Mouse (Mus musculus) hindbrain, embryonic 16.5 days (tissue): ENCODE data around the gene Ccdc155. TPM values are rescaled to one million over a fixed set of nuclear protein-coding genes. Genes with fewer than 3 reads are reported as not detected.
"Not testable (repeated sequence)": the region's sequence is repeated elsewhere in the genome, so short reads cannot be mapped to it uniquely, and the experiment has no call there.

Experiments used
- ATAC-seq: fragments of 200-750 bp; cut with Nextera tagmentation; 2 replicates; pipeline ENCODE4 v1.8.0; 2017; ENCODE audit warnings: moderate TSS enrichment, moderate library complexity
- H3K27ac ChIP-seq: fragments of 300-500 bp; sonication (generic); 2 replicates; pipeline ENCODE4 v1.5.1; 2014; ENCODE audit warnings: low read depth, mild to moderate bottlenecking, control low read depth, low read length, moderate library complexity
- H3K27me3 ChIP-seq: fragments of 300-500 bp; sonication (generic); replicated peaks from 2 replicates; pipeline ENCODE4 v1.6.1; 2014; ENCODE audit warnings: low read length; ENCODE audit not compliant: control insufficient read depth, insufficient read depth
- H3K36me3 ChIP-seq: fragments of 300-500 bp; sonication (generic); 2 replicates; pipeline ENCODE4 v1.6.1; 2014; ENCODE audit warnings: mild to moderate bottlenecking, low read length, moderate library complexity, mixed read lengths; ENCODE audit not compliant: control insufficient read depth, insufficient read depth
- H3K4me1 ChIP-seq: fragments of 300-500 bp; sonication (generic); 2 replicates; pipeline ENCODE4 v1.6.1; 2014; ENCODE audit warnings: low read depth, low read length; ENCODE audit not compliant: control insufficient read depth, insufficient read depth
- H3K4me2 ChIP-seq: fragments of 300-500 bp; sonication (generic); 2 replicates; pipeline ENCODE4 v1.6.1; 2014; ENCODE audit warnings: mild to moderate bottlenecking, low read length, control low read depth, moderate library complexity
- H3K4me3 ChIP-seq: fragments of 300-500 bp; sonication (generic); 2 replicates; pipeline ENCODE4 v1.5.1; 2014; ENCODE audit warnings: mild to moderate bottlenecking, low read length, control low read depth, moderate library complexity
- H3K9ac ChIP-seq: fragments of 300-500 bp; sonication (generic); 2 replicates; pipeline ENCODE4 v1.6.1; 2014; ENCODE audit warnings: low read depth, mild to moderate bottlenecking, control low read depth, low read length, moderate library complexity
- H3K9me3 ChIP-seq: fragments of 300-500 bp; sonication (generic); 2 replicates; pipeline ENCODE4 v1.6.1; 2014; ENCODE audit warnings: mild to moderate bottlenecking, low read length, moderate library complexity; ENCODE audit not compliant: control insufficient read depth
- WGBS: fragments of 180-500 bp; shearing (Covaris S2); extraction: QIAGEN DNeasy Blood & Tissue Kit; methylation state at CpG from one replicate; pipeline ENCODE4 v1.1.7; 2014; 5-methylcytosine and 5-hydroxymethylcytosine counted together
- polyA plus RNA-seq: library from polyadenylated mRNA; unstranded; fragments of >200 nt; fragmentation: Nextera tagmentation; extraction: Ambion mirVana; gene quantifications from 2 replicates; pipeline ENCODE4 v1.2.1, GENCODE M21; 2015

Gene Ccdc155
- polyA plus RNA-seq, 1 experiment from 2014 or later, result 0.54 TPM

DNA sequence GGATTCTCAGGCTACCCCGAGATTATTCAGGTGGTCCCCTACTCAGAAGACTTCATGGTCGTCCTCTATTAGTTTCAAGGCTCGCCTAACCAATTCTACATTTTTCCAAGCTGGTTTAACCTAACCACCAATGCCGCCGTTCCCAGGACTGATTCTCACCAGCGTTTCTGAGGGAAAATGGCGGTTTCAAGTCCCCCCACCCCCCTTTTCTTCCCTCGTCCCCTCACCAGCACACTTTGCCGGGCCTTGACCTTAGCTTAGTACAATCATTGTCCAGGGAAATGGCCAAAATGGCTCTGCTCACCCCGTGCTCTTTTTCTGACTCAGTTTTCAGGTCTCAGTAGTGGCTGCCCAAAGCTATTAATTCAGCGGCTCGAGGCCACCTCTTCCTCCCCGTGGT lies 29.3 kb downstream of the Ccdc155 start:
- no peaks in the 10 kb centered on the region for H3K36me3 ChIP-seq
- WGBS, result 5% methylated on average over 13 of the region's 13 CpGs
- H3K9me3 ChIP-seq, result no peaks in the 10 kb centered on the region
- no peak overlapping the region for H3K9ac ChIP-seq
- no peak overlapping the region for H3K4me2 ChIP-seq
- H3K4me1 ChIP-seq, result peaks cover 7% of the 10 kb centered on the region; the same call in 1 of the 2 replicates
- no peak overlapping the region for H3K27ac ChIP-seq
- H3K4me3 ChIP-seq, result no peak overlapping the region
- no peak for ATAC-seq
- peaks cover 71% of the 10 kb centered on the region for H3K27me3 ChIP-seq

DNA sequence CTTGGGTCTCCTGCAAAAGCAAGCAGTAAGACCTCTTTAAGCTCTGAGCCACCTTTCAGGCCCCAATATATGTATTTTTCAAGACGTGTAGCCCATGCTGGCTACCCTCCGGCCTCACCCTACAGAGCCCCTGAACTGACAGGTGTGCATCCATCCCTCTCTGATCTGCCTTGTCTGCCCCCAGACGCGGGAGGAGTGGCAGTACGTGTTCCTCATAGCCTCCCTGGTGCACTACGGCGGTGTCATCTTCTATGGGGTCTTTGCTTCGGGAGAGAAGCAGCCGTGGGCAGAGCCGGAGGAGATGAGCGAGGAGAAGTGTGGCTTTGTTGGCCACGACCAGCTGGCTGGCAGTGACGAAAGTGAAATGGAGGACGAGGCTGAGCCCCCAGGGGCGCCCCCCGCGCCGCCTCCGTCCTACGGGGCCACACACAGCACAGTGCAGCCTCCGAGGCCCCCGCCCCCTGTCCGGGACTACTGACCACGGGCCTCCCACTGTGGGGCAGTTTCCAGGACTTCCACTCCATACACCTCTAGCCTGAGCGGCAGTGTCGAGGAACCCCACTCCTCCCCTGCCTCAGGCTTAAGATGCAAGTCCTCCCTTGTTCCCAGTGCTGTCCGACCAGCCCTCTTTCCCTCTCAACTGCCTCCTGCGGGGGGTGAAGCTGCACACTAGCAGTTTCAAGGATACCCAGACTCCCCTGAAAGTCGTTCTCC lies 30.0 kb downstream of the Ccdc155 start:
- H3K4me2 ChIP-seq, result peak overlapping the region; percentile 34
- WGBS, result 3% methylated on average over 23 of the region's 29 CpGs

GRCm38 (mm10) chr7:45173772-45174171 lies 30.9 kb downstream of the Ccdc155 start:
- peaks cover 69% of the 10 kb centered on the region for H3K27me3 ChIP-seq
- not testable (repeated sequence) for H3K4me3 ChIP-seq, H3K27ac ChIP-seq, H3K9me3 ChIP-seq, ATAC-seq, H3K4me2 ChIP-seq, H3K9ac ChIP-seq, H3K36me3 ChIP-seq, H3K4me1 ChIP-seq
- WGBS, result 56% methylated on average over 1 of the region's 1 CpGs

More for the DNA sequence above, 30.0 kb downstream of the Ccdc155 start:
- Histone ChIP-seq H3K27me3 (peaks cover 70% of the 10 kb centered on the region), H3K27ac (no peak overlapping the region), H3K4me1 (peaks cover 7% of the 10 kb centered on the region; the same call in 1 of the 2 replicates), H3K9ac (peak overlapping the region; percentile 38), H3K9me3 (no peaks in the 10 kb centered on the region), H3K36me3 (no peaks in the 10 kb centered on the region), H3K4me3 (peak overlapping the region; percentile 12; the same call in 1 of the 2 replicates)
- ATAC-seq, result no peak

DNA sequence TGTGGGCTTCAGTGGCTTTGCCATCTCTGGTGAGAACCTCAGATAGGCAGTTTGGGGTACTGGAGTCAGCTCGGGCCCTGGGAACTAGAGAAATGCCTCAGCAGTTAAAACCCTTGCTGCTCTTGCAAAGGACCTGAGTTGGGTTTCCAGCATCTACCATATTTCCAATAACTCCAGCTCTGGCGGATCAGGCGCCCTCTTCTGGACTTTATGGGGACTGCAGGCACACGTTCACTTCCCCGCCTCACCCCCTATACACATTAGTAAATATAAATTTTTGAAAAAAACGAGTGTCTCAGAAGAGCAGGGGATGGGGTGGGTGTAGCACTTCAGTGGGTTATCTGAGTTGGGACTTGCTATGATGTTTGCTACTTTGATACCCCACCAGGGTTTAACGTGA lies 31.7 kb downstream of the Ccdc155 start:
- peaks cover 69% of the 10 kb centered on the region for H3K27me3 ChIP-seq
- no peak overlapping the region for H3K4me3 ChIP-seq
- H3K4me2 ChIP-seq, result no peak overlapping the region
- H3K9ac ChIP-seq, result no peak overlapping the region
- H3K4me1 ChIP-seq, result peaks cover 13% of the 10 kb centered on the region; the same call in 1 of the 2 replicates
- no peaks in the 10 kb centered on the region for H3K9me3 ChIP-seq
- WGBS, result 59% methylated on average over 7 of the region's 7 CpGs
- no peaks in the 10 kb centered on the region for H3K36me3 ChIP-seq
- ATAC-seq, result no peak
- no peak overlapping the region for H3K27ac ChIP-seq

DNA sequence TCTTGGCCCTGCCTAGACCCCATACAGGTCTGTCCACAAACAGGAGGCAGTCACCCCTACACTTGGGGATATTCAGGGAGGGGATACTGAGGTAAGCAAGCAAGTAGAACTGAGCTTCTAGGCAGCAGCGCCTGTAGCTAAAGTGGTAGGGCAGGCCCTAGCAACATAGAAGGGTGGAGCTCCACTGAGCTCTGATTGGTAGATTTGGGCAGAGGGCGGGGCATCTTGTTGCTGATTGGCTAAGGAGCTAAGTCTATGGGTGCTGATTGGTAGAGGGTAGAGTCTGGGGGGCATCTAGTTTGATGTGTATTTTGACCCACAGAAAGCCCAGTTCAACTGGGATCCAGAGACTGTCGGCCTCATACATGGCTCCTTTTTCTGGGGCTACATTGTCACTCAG lies 35.2 kb downstream of the Ccdc155 start:
- peaks cover 66% of the 10 kb centered on the region for H3K27me3 ChIP-seq
- H3K27ac ChIP-seq, result no peak overlapping the region
- no peak for ATAC-seq
- no peak overlapping the region for H3K9ac ChIP-seq
- WGBS, result 91% methylated on average over 3 of the region's 3 CpGs
- H3K4me1 ChIP-seq, result peaks cover 11% of the 10 kb centered on the region; the same call in 1 of the 2 replicates
- H3K36me3 ChIP-seq, result no peaks in the 10 kb centered on the region
- H3K4me3 ChIP-seq, result no peak overlapping the region
- H3K9me3 ChIP-seq, result no peaks in the 10 kb centered on the region
- H3K4me2 ChIP-seq, result no peak overlapping the region

- Histone ChIP-seq H3K9me3 (no peaks in the 10 kb centered on the region), H3K9ac (no peak overlapping the region; the same call in 1 of the 2 replicates), H3K27ac (no peak overlapping the region), H3K36me3 (no peaks in the 10 kb centered on the region), H3K4me1 (peaks cover 15% of the 10 kb centered on the region), H3K4me2 (peak overlapping the region; percentile 46), H3K4me3 (peak overlapping the region; percentile 24), H3K27me3 (peaks cover 67% of the 10 kb centered on the region)
- 5% methylated on average over 24 of the region's 24 CpGs for WGBS
- ATAC-seq, result no peak
These were observed 36.0 kb downstream of the Ccdc155 start for GRCm38 (mm10) chr7:45168656-45169055.

- no peak overlapping the region for H3K27ac ChIP-seq
- H3K36me3 ChIP-seq, result no peaks in the 10 kb centered on the region
- H3K9ac ChIP-seq, result peak overlapping the region; percentile 1
- ATAC-seq, result 0 out of 2 replicates have a peak, but pooled peaks have one; percentile 5
- H3K27me3 ChIP-seq, result peaks cover 71% of the 10 kb centered on the region
- WGBS, result 2% methylated on average over 19 of the region's 19 CpGs
- no peaks in the 10 kb centered on the region for H3K9me3 ChIP-seq
- H3K4me2 ChIP-seq, result peak overlapping the region; percentile 12; the same call in 1 of the 2 replicates
- H3K4me3 ChIP-seq, result no peak overlapping the region
- H3K4me1 ChIP-seq, result peaks cover 17% of the 10 kb centered on the region
These were observed 36.8 kb downstream of the Ccdc155 start for GRCm38 (mm10) chr7:45167761-45168445.

DNA sequence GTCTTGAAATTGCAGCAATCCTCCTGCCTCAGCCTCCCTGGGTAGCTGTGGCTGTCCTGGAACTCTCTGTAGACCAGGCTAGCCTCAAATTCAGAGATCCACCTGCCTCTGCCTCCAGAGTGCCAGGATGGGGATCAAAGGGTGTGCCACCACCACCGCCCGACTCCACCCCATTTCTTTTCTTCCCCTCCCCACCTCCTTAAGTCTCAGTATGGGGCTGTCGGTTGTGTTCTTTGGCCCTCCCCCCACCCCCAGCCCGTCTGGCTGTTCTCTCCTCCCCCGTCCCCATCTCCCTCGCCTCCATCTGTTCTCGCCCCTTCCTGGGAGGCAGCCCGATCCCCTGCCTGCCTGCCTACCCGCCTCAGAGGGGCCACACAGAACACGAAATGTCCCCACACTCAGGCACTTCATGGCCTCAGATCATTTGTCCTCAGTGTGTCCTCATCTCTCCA lies 37.7 kb downstream of the Ccdc155 start:
- Histone ChIP-seq H3K4me3 (no peak overlapping the region), H3K27me3 (peaks cover 75% of the 10 kb centered on the region), H3K9ac (no peak overlapping the region), H3K9me3 (no peaks in the 10 kb centered on the region), H3K4me1 (peaks cover 23% of the 10 kb centered on the region), H3K4me2 (no peak overlapping the region), H3K27ac (no peak overlapping the region), H3K36me3 (no peaks in the 10 kb centered on the region)
- 20% methylated on average over 10 of the region's 10 CpGs for WGBS
- no peak for ATAC-seq

- Histone ChIP-seq H3K9me3 (no peaks in the 10 kb centered on the region), H3K4me3 (no peak overlapping the region), H3K36me3 (no peaks in the 10 kb centered on the region), H3K9ac (no peak overlapping the region), H3K27me3 (peaks cover 71% of the 10 kb centered on the region), H3K4me1 (peaks cover 24% of the 10 kb centered on the region), H3K4me2 (no peak overlapping the region), H3K27ac (no peak overlapping the region)
- ATAC-seq, result no peak
- WGBS, result 38% methylated on average over 11 of the region's 11 CpGs
These were observed 39.0 kb downstream of the Ccdc155 start for GRCm38 (mm10) chr7:45165701-45166100.
